In the genomic region with DNA sequence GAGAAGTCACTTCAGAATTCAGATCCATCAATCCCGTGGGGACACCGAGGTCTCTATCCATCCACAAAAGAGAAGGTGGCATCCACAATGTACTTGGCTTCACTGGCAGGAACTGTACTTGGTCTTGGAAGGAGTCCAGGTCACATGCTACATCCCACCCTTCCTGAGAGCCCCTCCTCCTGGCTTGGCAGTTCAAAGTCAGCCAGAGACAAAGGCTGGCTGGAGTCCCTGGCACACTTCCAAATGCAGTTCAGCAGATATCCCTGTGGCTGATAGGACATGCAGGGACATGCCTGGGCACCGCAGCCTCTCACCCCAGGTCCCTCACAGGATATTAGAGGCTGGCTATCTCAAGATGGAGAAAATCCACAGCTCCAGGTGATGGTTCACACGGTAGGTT, we compare ENCODE assay signal across 8 mouse cellular contexts. TPM values are rescaled to one million over a fixed set of nuclear protein-coding genes. Genes with fewer than 3 reads are reported as not detected.
DNase-seq lines count a peak whose midpoint lies in the region; ATAC-seq and TF ChIP-seq lines count a peak whose summit lies in the region.

No protein-coding gene starts in this region.

- H3K4me1 ChIP-seq in forebrain, embryonic 14.5 days (ENCODE audit: control insufficient read depth, insufficient read depth, low read length), result peaks cover 7% of the 10 kb centered on the region
- peaks cover 53% of the 10 kb centered on the region for H3K4me1 ChIP-seq in hindbrain, embryonic 12.5 days
- peaks cover 50% of the 10 kb centered on the region for H3K4me1 ChIP-seq in liver, adult 2 months (ENCODE audit: control insufficient read depth, insufficient read depth, low read length)
- H3K4me1 ChIP-seq in neural tube, embryonic 13.5 days (replicated peaks), result peaks cover 82% of the 10 kb centered on the region

- H3K4me2 ChIP-seq in forebrain, embryonic 14.5 days (ENCODE audit: low read length), result no peak overlapping the region
- H3K4me2 ChIP-seq in hindbrain, embryonic 12.5 days (replicated peaks), result no peak overlapping the region
- H3K4me2 ChIP-seq in neural tube, embryonic 13.5 days, result no peak overlapping the region; the same call in 1 of the 2 replicates

- peak overlapping the region; percentile 61; the same call in 1 of the 2 replicates for H3K27ac ChIP-seq in forebrain, embryonic 14.5 days (ENCODE audit: low read depth, low read length)
- H3K27ac ChIP-seq in hindbrain, embryonic 12.5 days, result peak overlapping the region; percentile 77
- H3K27ac ChIP-seq in liver, adult 2 months (replicated peaks; ENCODE audit: insufficient read depth, low read depth, low read length), result peak overlapping the region; percentile 92
- peak overlapping the region; percentile 90 for H3K27ac ChIP-seq in neural tube, embryonic 13.5 days (replicated peaks)

- no peak overlapping the region for H3K9ac ChIP-seq in forebrain, embryonic 14.5 days (ENCODE audit: low read length)
- 0 out of 2 replicates have a peak overlapping the region, but pooled peaks have one; percentile 18 for H3K9ac ChIP-seq in hindbrain, embryonic 12.5 days
- H3K9ac ChIP-seq in liver, adult 2 months (ENCODE audit: low read depth, low read length), result no peak overlapping the region
- no peak overlapping the region; the same call in 1 of the 2 replicates for H3K9ac ChIP-seq in neural tube, embryonic 13.5 days

- peaks cover 8% of the 10 kb centered on the region; the same call in 1 of the 2 replicates for H3K79me2 ChIP-seq in liver, adult 2 months (ENCODE audit: control insufficient read depth, insufficient read depth, low read length)

- no peak for TF ChIP-seq CTCF in liver, adult 2 months (IDR thresholded peaks at IDR 0.05; ENCODE audit: low read depth, low read length)

- no peak overlapping the region for H3K4me3 ChIP-seq in forebrain, embryonic 14.5 days (ENCODE audit: low read depth, low read length)
- H3K4me3 ChIP-seq in hindbrain, embryonic 12.5 days, result no peak overlapping the region
- H3K4me3 ChIP-seq in liver, adult 2 months (ENCODE audit: insufficient read depth, low read depth, low read length), result no peak overlapping the region
- no peak overlapping the region for H3K4me3 ChIP-seq in neural tube, embryonic 13.5 days

- peaks cover 37% of the 10 kb centered on the region for H3K36me3 ChIP-seq in forebrain, embryonic 14.5 days (ENCODE audit: control insufficient read depth, insufficient read depth, low read length)
- H3K36me3 ChIP-seq in hindbrain, embryonic 12.5 days, result peaks cover 36% of the 10 kb centered on the region
- peaks cover 20% of the 10 kb centered on the region for H3K36me3 ChIP-seq in liver, adult 2 months (ENCODE audit: control insufficient read depth, insufficient read depth, low read length)
- H3K36me3 ChIP-seq in neural tube, embryonic 13.5 days, result peaks cover 45% of the 10 kb centered on the region

- no peak for TF ChIP-seq POLR2A in liver, adult 2 months (IDR thresholded peaks at IDR 0.05; ENCODE audit: extremely low read depth, insufficient read depth, low read length)

- 41% methylated on average over 4 of the region's 4 CpGs for WGBS in forebrain, embryonic 14.5 days
- 59% methylated on average over 4 of the region's 4 CpGs for WGBS in hindbrain, embryonic 12.5 days
- 6% methylated on average over 4 of the region's 4 CpGs for WGBS in liver, adult 2 months
- WGBS in neural tube, embryonic 13.5 days, result 34% methylated on average over 4 of the region's 4 CpGs

- peak; percentile 64 for ATAC-seq in forebrain, embryonic 14.5 days
- peak; percentile 73 for ATAC-seq in hindbrain, embryonic 12.5 days (ENCODE audit: low FRiP score)
- ATAC-seq in neural tube, embryonic 13.5 days (ENCODE audit: low read depth), result peak; percentile 71

- DNase-seq in layer of hippocampus, adult 9-11 months, result peak; percentile 61
- no peak for DNase-seq in layer of hippocampus, postnatal 36 days
- peak; percentile 83 for DNase-seq in adrenal gland, postnatal 25 days
- DNase-seq in forebrain, embryonic 14.5 days (ENCODE audit: low spot score), result peak; percentile 91
- peak; percentile 94 for DNase-seq in liver, adult 2 months (ENCODE audit: extremely low read depth, low read depth, low spot score)
- DNase-seq in thymus, postnatal 4 days, result no peak

- H3K27me3 ChIP-seq in forebrain, embryonic 14.5 days (replicated peaks; ENCODE audit: control insufficient read depth, insufficient read depth, low read length), result no peaks in the 10 kb centered on the region; the same call in 1 of the 2 replicates
- no peaks in the 10 kb centered on the region for H3K27me3 ChIP-seq in hindbrain, embryonic 12.5 days
- no peaks in the 10 kb centered on the region for H3K27me3 ChIP-seq in liver, adult 2 months (ENCODE audit: control insufficient read depth, insufficient read depth, low read length)
- H3K27me3 ChIP-seq in neural tube, embryonic 13.5 days, result no peaks in the 10 kb centered on the region

- H3K9me3 ChIP-seq in forebrain, embryonic 14.5 days (replicated peaks; ENCODE audit: control insufficient read depth, low read length), result no peaks in the 10 kb centered on the region
- H3K9me3 ChIP-seq in hindbrain, embryonic 12.5 days (replicated peaks), result no peaks in the 10 kb centered on the region
- no peaks in the 10 kb centered on the region for H3K9me3 ChIP-seq in neural tube, embryonic 13.5 days

RNA-seq across cellular contexts. Expression of gene Pgpep1, which starts 10.9 kb away (rescaled TPM):
- total RNA-seq in layer of hippocampus, postnatal 36 days (2021), result 10 to 100 TPM; 23.1 TPM
- 98.1 and 129 TPM in 2 replicates for total RNA-seq in adrenal gland, postnatal 25 days (2021)
- 85.7 and 101 TPM in 2 replicates for polyA plus RNA-seq in forebrain, embryonic 14.5 days (2014; fragmentation: Nextera tagmentation; extraction: Ambion mirVana)
- polyA plus RNA-seq in hindbrain, embryonic 12.5 days (2016; fragmentation: Nextera tagmentation; extraction: Ambion mirVana), result 101 and 125 TPM in 2 replicates
- 39.1 and 42.6 TPM in 2 replicates for total RNA-seq in liver, adult 2 months (2014; rRNA removed)
- polyA plus RNA-seq in liver, adult 2 months (2012; rRNA removed), result 91.3 and 117 TPM in 2 replicates
- polyA plus RNA-seq in neural tube, embryonic 13.5 days (2015; fragmentation: Nextera tagmentation; extraction: Ambion mirVana), result 102 and 108 TPM in 2 replicates

RNA-seq across cellular contexts. Expression of gene Gdf15, which starts 17.1 kb away (rescaled TPM):
- not detected for total RNA-seq in layer of hippocampus, postnatal 36 days (2021)
- 2.2 and 5.7 TPM in 2 replicates for total RNA-seq in adrenal gland, postnatal 25 days (2021)
- polyA plus RNA-seq in forebrain, embryonic 14.5 days (2014; fragmentation: Nextera tagmentation; extraction: Ambion mirVana), result 0.16 and 0.20 TPM in 2 replicates
- polyA plus RNA-seq in hindbrain, embryonic 12.5 days (2016; fragmentation: Nextera tagmentation; extraction: Ambion mirVana), result 0.15 and 0.17 TPM in 2 replicates
- total RNA-seq in liver, adult 2 months (2014; rRNA removed), result 5.8 and 12.6 TPM in 2 replicates
- 23.8 and 27.7 TPM in 2 replicates for polyA plus RNA-seq in liver, adult 2 months (2012; rRNA removed)
- polyA plus RNA-seq in neural tube, embryonic 13.5 days (2015; fragmentation: Nextera tagmentation; extraction: Ambion mirVana), result not detected in 2 replicates

RNA-seq across cellular contexts. Expression of gene Lsm4, which starts 23.7 kb away (rescaled TPM):
- total RNA-seq in layer of hippocampus, postnatal 36 days (2021), result 10 to 100 TPM; 60.3 to 68.5 TPM
- 66.1 and 86.8 TPM in 2 replicates for total RNA-seq in adrenal gland, postnatal 25 days (2021)
- polyA plus RNA-seq in forebrain, embryonic 14.5 days (2014; fragmentation: Nextera tagmentation; extraction: Ambion mirVana), result 200 and 220 TPM in 2 replicates
- polyA plus RNA-seq in hindbrain, embryonic 12.5 days (2016; fragmentation: Nextera tagmentation; extraction: Ambion mirVana), result 227 and 231 TPM in 2 replicates
- 30.8 and 35.4 TPM in 2 replicates for total RNA-seq in liver, adult 2 months (2014; rRNA removed)
- polyA plus RNA-seq in liver, adult 2 months (2012; rRNA removed), result 35.4 and 51.8 TPM in 2 replicates
- 214 and 215 TPM in 2 replicates for polyA plus RNA-seq in neural tube, embryonic 13.5 days (2015; fragmentation: Nextera tagmentation; extraction: Ambion mirVana)

RNA-seq across cellular contexts. Expression of gene Lrrc25, which starts 33.4 kb away (rescaled TPM):
- total RNA-seq in layer of hippocampus, postnatal 36 days (2021), result 1 to 10 TPM in 1 of 2 experiments, under 1 TPM in 1; 0.33 to 1.0 TPM
- total RNA-seq in adrenal gland, postnatal 25 days (2021), result 1.0 and 2.2 TPM in 2 replicates
- polyA plus RNA-seq in forebrain, embryonic 14.5 days (2014; fragmentation: Nextera tagmentation; extraction: Ambion mirVana), result 0.89 and 1.9 TPM in 2 replicates
- polyA plus RNA-seq in hindbrain, embryonic 12.5 days (2016; fragmentation: Nextera tagmentation; extraction: Ambion mirVana), result 0.79 and 1.1 TPM in 2 replicates
- total RNA-seq in liver, adult 2 months (2014; rRNA removed), result 1.4 and 2.3 TPM in 2 replicates
- 2.5 and 7.0 TPM in 2 replicates for polyA plus RNA-seq in liver, adult 2 months (2012; rRNA removed)
- polyA plus RNA-seq in neural tube, embryonic 13.5 days (2015; fragmentation: Nextera tagmentation; extraction: Ambion mirVana), result 1.5 and 1.8 TPM in 2 replicates

RNA-seq across cellular contexts. Expression of gene Ssbp4, which starts 40.7 kb away (rescaled TPM):
- 100 to 1,000 TPM; 276 to 279 TPM for total RNA-seq in layer of hippocampus, postnatal 36 days (2021)
- 82.0 and 88.2 TPM in 2 replicates for total RNA-seq in adrenal gland, postnatal 25 days (2021)
- polyA plus RNA-seq in forebrain, embryonic 14.5 days (2014; fragmentation: Nextera tagmentation; extraction: Ambion mirVana), result 135 and 147 TPM in 2 replicates
- 141 and 143 TPM in 2 replicates for polyA plus RNA-seq in hindbrain, embryonic 12.5 days (2016; fragmentation: Nextera tagmentation; extraction: Ambion mirVana)
- 2.3 and 5.0 TPM in 2 replicates for total RNA-seq in liver, adult 2 months (2014; rRNA removed)
- 13.5 and 16.4 TPM in 2 replicates for polyA plus RNA-seq in liver, adult 2 months (2012; rRNA removed)
- 117 and 141 TPM in 2 replicates for polyA plus RNA-seq in neural tube, embryonic 13.5 days (2015; fragmentation: Nextera tagmentation; extraction: Ambion mirVana)

Comparison
In these comparisons a context has a peak if more than half of its experiments do, and no peak if none do; other contexts are left out.
1. DNase-seq: peak in layer of hippocampus, adult 9-11 months (single experiment), adrenal gland, postnatal 25 days (single experiment), forebrain, embryonic 14.5 days (single experiment) and liver, adult 2 months (single experiment); none in layer of hippocampus, postnatal 36 days (0 of 2) and thymus, postnatal 4 days (single experiment).
2. RNA of gene Gdf15, which starts 17.1 kb away (polyA plus RNA-seq): 23.8 to 27.7 TPM in liver, adult 2 months; 0.16 to 0.20 TPM in forebrain, embryonic 14.5 days, 0.15 to 0.17 TPM in hindbrain, embryonic 12.5 days and not detected in neural tube, embryonic 13.5 days; every median in the first group is over 10 times any median in the second.
3. Peak in every context shown above with its lines, with median percentiles within 50 percentile points of each other: ATAC-seq and H3K27ac ChIP-seq.